Mouse (Mus musculus): ENCODE results near the gene Ctso.

DNA sequence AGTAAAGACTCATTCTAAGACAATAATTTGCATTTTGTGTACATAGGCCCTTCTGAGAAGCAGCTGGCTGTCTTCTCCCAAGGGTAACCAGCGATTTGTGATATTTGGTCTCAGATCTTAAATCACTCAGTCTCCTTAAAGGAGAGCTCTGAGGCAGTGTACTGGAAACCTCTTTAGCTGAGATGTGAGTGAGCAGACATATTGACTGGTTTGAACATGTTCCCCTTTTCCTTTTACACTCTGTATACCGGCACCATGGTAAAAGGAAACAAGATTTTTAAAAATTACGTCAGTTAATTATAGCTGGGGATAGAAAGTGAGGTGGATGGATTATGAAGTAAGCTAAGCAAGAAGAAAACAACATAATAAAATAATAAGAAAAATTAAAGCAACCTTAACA lies 706 bp upstream of the Ctso start:
- TF ChIP-seq POLR2A (IDR thresholded peaks at IDR 0.05; ENCODE audit: borderline replicate concordance, control insufficient read depth, low read depth, low read length) = no peak
- TF ChIP-seq CTCF (IDR thresholded peaks at IDR 0.05; ENCODE audit: control insufficient read depth, insufficient read depth, low read length) = no peak
